Mouse (Mus musculus) erythroblast, adult 5-6 weeks (primary cell): ENCODE measurements around the gene E2f3. TPM values are rescaled to one million over a fixed set of nuclear protein-coding genes. Genes with fewer than 3 reads are reported as not detected.
A peak's percentile ranks its signal among the peaks of the same experiment; 100 is the strongest.

ENCODE experiments used
- ATAC-seq: replicated peaks from 2 replicates; pipeline ENCODE4 v1.8.0; 2016; ENCODE audit warnings: moderate number of reproducible peaks, mild to moderate bottlenecking, moderate TSS enrichment, inconsistent platforms; ENCODE audit not compliant: poor library complexity, low FRiP score, severe bottlenecking
- total RNA-seq, 2 experiments: library from RNA; stranded (forward) in 1 of 2; stranded (reverse) in 1 of 2; fragments of 150-400 nt in 1 of 2; fragments of 200-764, 138-1000 nt in 1 of 2; gene quantifications; 2 replicates each; pipeline versions ENCODE4 v1.2.3 to v1.2.4; 2015 to 2017; ENCODE audit warnings: low replicate concordance in 2 of 2

Gene E2f3
- total RNA-seq (2015; ENCODE audit: low replicate concordance) (2.9 and 4.4 TPM in 2 replicates), total RNA-seq (2017; ENCODE audit: low replicate concordance) (2.4 and 4.1 TPM in 2 replicates)

GRCm38 (mm10) chr13:29985855-29986755, at the start of gene E2f3:
E2f3 (minus strand) TSS chr13:29986063.
- ATAC-seq: peak; percentile 96

- ATAC-seq: no peak
These were observed 48.7 kb upstream of the E2f3 start for GRCm38 (mm10) chr13:30034540-30034939.

GRCm38 (mm10) chr13:30031684-30032335, 45.9 kb upstream of the E2f3 start:
- no peak for ATAC-seq

- no peak for ATAC-seq
These were observed 42.0 kb upstream of the E2f3 start for GRCm38 (mm10) chr13:30027841-30028240.

- no peak for ATAC-seq
These were observed 36.6 kb upstream of the E2f3 start for GRCm38 (mm10) chr13:30022487-30022886.

GRCm38 (mm10) chr13:30018573-30018972, 32.7 kb upstream of the E2f3 start:
- no peak for ATAC-seq

GRCm38 (mm10) chr13:30017611-30018010, 31.7 kb upstream of the E2f3 start:
- ATAC-seq: no peak

- no peak for ATAC-seq
These were observed 28.7 kb upstream of the E2f3 start for GRCm38 (mm10) chr13:30014576-30014975.

- ATAC-seq: no peak
These were observed 26.4 kb upstream of the E2f3 start for GRCm38 (mm10) chr13:30012226-30012625.

GRCm38 (mm10) chr13:30008738-30009137, 22.9 kb upstream of the E2f3 start:
- no peak for ATAC-seq

GRCm38 (mm10) chr13:30005422-30005821, 19.6 kb upstream of the E2f3 start:
- ATAC-seq: no peak

GRCm38 (mm10) chr13:30004849-30005248, 19.0 kb upstream of the E2f3 start:
- ATAC-seq: no peak

GRCm38 (mm10) chr13:30003169-30003568, 17.3 kb upstream of the E2f3 start:
- ATAC-seq: no peak

- ATAC-seq: no peak
These were observed 15.2 kb upstream of the E2f3 start for GRCm38 (mm10) chr13:30001041-30001440.

GRCm38 (mm10) chr13:29987956-29988355, 2.1 kb upstream of the E2f3 start:
- ATAC-seq: no peak

- ATAC-seq: peak; percentile 11; the same call in 1 of the 2 replicates
These were observed 875 bp upstream of the E2f3 start for GRCm38 (mm10) chr13:29986756-29987120.

GRCm38 (mm10) chr13:29985101-29985854, 585 bp downstream of the E2f3 start:
- no peak for ATAC-seq

GRCm38 (mm10) chr13:29984286-29985100, 1.4 kb downstream of the E2f3 start:
- no peak for ATAC-seq

- no peak for ATAC-seq
These were observed 2.2 kb downstream of the E2f3 start for GRCm38 (mm10) chr13:29983523-29984191.
